Mouse (Mus musculus): ENCODE measurements around the gene Rai1.

DNA sequence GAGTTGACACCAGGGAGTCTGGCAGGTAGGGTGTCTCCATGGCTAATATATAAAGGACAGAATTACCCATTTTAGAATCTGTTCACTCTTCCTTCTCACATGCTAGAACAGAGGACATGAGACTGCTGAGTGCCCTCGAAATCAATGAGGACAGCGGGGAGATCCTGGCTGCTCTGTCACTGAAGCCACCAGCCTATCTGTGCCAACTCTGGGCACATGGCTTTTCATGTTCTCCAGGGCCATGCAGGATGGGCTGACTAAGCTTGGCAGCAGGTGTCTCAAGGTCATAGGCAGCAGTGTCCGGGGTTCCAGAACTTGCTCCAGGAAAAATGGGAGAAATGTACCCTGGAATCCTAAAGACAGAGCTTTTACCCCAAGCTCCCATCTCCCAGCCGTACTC lies 37.2 kb upstream of the Rai1 start:
- TF ChIP-seq POLR2A (IDR thresholded peaks at IDR 0.05; ENCODE audit: control insufficient read depth, extremely low read depth, insufficient read depth, low read length, poor library complexity): no peak
- no peak for TF ChIP-seq CTCF (IDR thresholded peaks at IDR 0.05; ENCODE audit: borderline replicate concordance, control insufficient read depth, extremely low read depth, insufficient read depth, low read length, poor library complexity)

Data from thymus, adult 2 months (tissue).